Mouse (Mus musculus) heart, adult 8-10 months (tissue): ENCODE results near the gene Bst2. TPM values are rescaled to one million over a fixed set of nuclear protein-coding genes. Genes with fewer than 3 reads are reported as not detected.
A peak's percentile ranks its signal among the peaks of the same experiment; 100 is the strongest.
"Not testable (repeated sequence)": the region's sequence is repeated elsewhere in the genome, so short reads cannot be mapped to it uniquely, and the experiment has no call there.

ENCODE experiments used
- DNase-seq: peaks from one replicate; pipeline ENCODE4 v3.0.0; 2022; ENCODE audit warnings: low spot score
- total RNA-seq, 4 experiments: library from RNA; stranded (reverse); gene quantifications; 2 replicates each; pipeline ENCODE4 v1.2.4; 2022

Bst2 gene
- total RNA-seq, 4 experiments from 2014 or later: 13.5 to 18.7 (median 14.2) TPM

DNA sequence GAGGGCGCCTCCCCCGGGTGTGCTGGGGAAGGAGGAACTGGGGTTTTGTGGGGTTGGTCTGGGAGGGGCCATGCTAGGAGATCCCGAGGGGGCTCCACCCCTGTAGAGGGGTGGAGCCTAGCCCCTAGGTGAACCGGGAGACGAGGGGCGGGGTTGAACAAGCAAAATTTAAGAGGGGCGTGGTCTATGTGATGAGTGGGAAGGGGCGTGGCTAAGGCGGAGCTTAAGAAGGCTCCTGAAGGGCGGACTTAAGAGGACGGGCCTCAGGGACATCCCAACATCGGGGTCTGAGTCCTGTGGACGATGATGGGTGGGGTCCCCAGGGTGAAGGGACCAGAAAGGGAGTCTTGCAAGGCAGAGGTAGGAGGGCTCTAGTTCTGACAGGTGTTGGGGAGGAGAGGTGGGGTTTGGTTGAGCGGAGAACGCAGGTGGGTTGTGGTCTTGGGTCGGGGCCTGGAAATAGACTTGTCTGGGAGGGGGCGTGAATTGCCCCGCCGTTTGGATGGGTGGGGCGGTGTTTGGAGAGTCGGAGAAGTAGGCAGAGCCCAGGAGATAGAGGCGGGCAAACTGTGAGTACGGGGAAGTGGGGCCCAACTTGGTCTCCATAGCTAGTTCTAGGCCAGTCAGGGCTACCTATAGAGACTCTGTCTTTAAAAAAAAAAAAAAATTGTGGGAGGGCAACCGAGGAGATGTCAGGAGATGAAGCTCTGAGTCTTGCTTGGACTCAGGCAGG lies 21.9 kb upstream of the Bst2 start:
- DNase-seq: no peak

- DNase-seq: no peak
Measured at GRCm38 (mm10) chr8:71558071-71558957, 21.1 kb upstream of the Bst2 start, which contains the start of gene Tmem221. Gene Tmem221, minus strand, starts transcription at chr8:71558871.

DNA sequence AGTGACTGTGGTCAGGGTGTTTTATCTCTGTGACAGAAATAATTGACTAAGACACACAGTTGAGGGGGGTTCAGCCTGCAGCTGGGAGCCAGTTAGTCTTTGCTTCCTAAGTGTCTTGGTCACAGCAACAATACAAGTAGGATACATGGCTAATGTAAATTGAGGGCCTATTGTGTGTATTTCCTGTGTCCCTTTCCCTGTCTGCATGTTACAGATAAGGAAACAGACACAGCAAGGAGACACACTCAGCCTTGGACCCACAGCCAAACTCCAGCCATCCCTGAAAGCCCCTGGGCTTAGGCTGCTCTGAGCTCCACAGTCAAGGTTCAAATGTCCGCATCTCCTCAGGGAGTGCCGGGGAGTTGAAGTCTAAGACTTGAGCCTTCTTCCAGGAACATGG lies 17.4 kb upstream of the Bst2 start:
- DNase-seq: no peak

DNA sequence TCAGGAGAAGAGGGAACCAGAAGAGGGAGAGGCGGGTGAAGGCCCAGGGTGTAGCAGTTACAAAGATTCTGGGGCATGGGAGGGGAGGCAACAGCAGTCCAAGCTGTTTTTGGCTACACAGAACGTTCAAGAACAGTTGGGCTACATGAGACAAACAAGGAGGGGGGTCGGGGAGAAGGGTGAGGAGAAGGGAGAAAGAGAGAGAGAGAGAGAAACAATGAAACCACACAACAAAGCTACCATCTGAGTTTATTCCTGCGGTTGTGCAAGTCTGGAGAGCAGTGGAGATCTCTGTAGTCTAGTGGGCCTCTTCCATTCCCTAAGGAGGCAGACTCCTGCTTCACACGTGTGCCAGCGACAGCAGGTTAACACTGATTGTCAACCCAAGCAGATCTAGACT lies 16.7 kb upstream of the Bst2 start:
- DNase-seq: no peak

GRCm38 (mm10) chr8:71552770-71553169 lies 15.5 kb upstream of the Bst2 start:
- no peak for DNase-seq

DNA sequence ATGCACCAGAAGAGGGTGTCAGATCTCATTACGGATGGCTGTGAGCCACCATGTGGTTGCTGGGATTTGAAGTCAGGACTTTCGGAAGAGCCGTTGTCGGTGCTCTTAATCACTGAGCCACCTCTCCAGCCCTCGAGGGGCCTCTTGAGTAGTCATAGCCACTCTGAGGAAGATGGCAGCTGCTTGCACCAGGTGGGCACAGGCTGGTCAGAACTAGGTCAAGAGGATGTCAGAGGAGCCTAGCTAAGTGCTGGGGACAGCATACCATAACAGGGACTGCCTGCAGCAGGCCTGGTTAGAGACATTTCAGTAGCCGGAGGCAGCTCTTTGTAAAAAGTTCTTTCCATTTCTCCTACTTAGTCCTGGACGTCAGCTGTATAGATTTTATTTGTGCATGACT lies 13.5 kb upstream of the Bst2 start:
- no peak for DNase-seq

GRCm38 (mm10) chr8:71547590-71547989 lies 10.3 kb upstream of the Bst2 start:
- no peak for DNase-seq

DNA sequence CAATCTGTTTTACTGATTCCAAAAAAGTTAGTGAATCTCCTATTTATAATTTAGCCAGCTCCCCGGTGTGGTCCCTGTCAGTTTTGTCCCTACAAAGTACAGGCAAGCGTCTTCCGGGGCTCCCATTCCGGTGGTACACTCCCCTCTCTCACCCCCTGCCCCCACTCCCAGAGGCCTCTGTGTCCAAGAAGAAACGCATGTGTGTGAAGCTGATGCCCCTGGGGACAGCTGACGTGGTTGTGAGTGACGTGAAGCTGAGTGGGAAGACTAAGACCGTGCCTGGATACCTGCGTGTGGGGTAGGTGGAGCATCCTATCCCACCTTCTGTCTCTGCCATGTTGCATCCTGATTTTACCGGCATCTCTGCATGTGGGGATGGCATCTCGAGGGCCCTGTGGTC lies 7.8 kb upstream of the Bst2 start:
- no peak for DNase-seq

DNA sequence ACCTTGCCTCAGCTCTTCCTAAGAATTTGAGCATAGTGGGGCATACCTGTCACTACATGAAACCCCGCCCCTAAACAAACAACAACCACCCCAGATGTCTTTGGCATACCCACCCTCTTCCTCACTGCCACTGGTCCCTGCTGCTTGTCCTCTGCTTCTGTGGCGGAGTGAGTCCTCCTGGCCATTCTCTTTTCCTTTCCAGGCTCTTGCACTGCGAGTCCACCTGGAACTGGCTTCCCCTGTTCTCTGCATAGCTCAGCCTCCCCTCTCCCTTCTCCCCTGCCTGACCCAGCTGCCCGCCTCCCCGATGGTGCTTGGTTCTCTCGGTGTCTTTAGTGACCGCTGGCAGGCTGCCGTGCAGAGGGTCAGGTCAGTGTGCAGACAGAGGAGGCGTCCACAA lies 6.5 kb upstream of the Bst2 start:
- DNase-seq: no peak

GRCm38 (mm10) chr8:71542632-71543343 lies 5.5 kb upstream of the Bst2 start, which contains the start of gene Mvb12a:
Gene Mvb12a, plus strand, starts transcription at chr8:71542922.
- DNase-seq: peak; percentile 99

DNA sequence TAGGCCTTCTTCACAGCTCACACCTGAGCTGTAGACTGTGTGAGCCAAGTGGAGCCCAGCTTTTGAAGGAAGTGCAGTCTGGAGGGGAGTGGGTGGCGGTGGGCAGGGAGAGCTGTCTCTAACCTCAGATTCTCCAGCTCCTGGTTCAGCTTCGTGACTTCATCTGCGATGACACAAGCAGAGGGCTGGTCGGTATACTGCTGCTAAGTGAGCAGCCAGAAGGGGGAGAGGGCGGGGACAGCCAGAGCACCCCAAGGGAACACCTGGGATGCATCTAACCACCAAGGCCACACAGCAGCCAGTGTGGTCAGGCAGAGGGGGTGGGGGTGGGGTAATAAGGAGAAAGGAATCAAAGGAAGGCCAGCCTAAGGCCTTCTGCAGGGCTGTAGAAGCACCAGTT lies 1.6 kb downstream of the Bst2 start:
- no peak for DNase-seq

DNA sequence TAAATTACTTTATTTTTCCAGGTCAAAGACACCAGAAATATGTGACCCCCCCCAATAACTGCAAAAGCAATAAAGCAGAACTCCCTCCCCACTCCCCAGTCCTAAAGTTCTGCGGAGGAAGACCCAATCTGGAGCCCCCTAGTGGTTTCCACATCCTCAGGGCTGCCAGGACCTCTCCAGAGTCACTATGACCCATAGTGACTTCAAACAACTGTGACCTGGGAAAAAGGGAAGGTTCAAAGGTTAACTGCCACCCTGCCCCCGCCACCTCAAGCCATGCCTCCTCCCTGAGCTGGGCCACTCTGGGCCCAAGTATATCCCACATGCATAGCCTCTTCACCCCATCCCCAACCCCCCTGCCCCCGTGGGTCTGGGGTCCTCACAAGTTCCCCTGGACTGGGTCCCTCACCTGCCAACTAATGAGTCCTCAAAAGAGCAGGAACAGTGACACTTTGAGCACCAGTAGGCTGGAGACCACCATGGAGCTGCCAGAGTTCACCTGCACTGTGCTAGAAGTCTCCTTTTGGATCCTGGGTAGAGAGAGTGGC lies 2.9 kb downstream of the Bst2 start:
- no peak for DNase-seq

DNA sequence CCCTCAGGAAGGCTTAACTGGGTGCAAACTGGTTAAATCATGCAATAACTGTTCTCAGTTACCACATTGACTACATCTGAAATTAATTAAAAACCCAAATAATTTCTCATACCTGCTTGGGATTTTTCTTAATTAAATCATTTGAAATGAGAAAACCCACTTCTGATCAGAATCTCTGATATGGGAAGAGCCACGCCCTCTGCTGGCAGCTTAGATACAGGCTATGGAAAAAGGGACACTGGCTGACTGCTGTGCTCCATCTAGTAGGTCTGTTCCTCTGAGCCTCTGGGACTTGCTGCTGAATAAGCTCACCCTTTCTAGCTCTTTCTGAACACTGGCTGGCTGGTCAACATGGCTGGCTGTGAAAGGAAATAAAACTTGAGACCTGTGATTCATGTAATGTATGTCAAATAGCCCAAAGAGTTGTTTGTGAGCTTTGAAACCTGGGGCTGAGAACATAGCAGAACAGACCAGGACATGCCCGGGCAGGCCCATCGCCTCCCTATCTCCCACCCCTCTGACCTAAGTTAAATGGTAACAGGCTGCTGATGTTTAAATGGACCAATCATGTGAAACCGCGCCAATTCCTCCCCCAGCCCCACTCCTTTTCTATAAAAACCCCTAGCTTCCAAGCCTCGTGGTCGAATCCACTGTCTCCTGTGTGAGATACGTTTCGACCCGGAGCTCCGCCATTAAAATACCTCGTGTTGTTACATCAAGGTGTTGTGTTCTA lies 6.4 kb downstream of the Bst2 start:
- not testable (repeated sequence) for DNase-seq

DNA sequence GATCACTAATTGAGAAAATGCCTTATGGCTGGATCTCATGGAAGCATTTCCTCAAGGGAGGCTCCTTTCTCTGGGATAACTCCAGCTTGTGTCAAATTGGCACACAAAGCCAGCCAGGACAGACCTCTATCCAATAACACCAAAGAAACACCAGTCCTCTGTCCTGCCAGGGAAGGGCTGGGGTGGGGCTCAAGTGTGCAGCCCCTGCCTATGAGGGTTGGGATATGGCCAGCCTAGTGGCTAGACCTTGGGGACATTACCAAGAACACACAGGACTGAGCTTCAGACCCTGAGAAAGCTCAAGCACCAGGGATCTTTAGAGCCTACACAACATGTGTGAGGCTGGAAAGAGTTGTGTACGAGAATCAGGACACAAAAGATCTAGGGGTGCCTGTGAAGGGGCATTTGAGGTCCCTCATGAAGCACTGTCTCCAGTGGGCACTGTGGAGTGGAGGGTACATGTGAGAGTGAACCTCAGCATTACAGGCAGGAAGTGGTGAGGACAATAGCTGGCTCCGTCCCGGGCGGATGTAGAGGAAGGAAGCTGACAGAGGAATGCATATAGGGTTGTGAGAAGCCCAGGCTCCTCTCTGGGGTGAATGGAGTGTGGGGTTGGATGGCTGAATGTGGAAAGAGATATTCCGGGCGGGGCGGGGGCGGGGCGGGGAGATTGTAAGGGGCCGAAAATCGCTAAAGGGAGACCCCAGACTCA lies 8.7 kb downstream of the Bst2 start:
- peak; percentile 66 for DNase-seq

DNA sequence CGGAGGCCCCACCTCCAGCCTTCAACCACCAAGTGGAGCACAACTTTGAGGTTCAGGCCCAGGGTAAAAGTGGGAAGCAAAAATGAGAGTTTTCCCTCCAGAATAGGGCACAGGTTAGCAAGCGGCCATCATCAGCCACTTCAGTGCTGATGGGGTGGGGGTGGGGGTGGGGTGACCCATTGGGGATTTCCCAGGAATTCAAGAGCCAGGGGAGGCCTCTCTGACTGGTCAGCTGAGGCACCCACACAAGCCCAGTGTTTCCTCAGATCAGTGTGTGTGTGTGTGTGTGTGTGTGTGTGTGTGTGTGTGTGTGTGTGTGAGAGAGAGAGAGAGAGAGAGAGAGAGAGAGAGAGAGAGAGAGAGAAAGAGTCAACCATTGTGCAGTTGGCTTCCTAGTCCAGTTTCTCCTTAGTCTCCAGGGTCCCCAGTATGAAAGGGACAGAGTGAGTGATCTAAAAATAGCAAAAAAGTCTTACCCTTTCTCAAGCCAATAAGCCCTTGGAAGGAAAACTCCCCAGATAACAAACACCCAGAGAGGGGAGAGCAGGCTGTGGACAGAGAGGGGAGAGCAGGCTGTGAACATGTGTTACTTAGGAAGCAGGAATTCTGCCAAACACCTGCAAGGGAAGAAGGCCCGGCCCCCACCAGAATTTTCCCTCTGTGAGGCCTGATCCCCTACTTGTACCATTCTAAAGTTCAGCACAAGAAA lies 9.9 kb downstream of the Bst2 start:
- DNase-seq: no peak

DNA sequence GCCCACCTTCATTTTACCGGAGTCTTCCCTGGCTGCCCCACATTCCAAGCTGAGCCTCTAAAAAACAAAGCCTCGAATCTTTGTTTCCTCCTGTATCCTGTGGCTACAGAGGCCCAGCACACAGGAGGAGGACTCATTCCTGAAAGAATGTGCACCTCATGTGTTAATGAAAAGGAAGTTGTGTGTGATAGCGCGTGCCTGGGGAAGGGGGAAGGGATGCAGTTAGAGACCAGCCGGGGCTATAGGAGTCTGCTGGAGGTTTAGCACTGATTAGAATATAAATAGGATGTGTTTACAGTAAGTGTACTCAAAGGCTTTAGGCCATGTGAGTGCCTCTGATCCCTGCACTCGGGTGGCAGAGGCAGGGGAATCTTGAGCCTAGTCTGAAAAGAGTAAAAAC lies 11.0 kb downstream of the Bst2 start:
- DNase-seq: no peak

- no peak for DNase-seq
Measured at GRCm38 (mm10) chr8:71525226-71526050, 11.8 kb downstream of the Bst2 start, which contains the start of gene Ccdc194. Gene Ccdc194, minus strand, starts transcription at chr8:71525711.

GRCm38 (mm10) chr8:71521634-71522033 lies 15.6 kb downstream of the Bst2 start:
- DNase-seq: peak; percentile 96
